Mouse (Mus musculus) erythroid progenitor cell, adult 5-6 weeks (primary cell): ENCODE data around the gene Ydjc. TPM values are rescaled to one million over a fixed set of nuclear protein-coding genes. Genes with fewer than 3 reads are reported as not detected.
A peak's percentile ranks its signal among the peaks of the same experiment; 100 is the strongest.

Source experiments
- ATAC-seq: replicated peaks from 2 replicates; pipeline ENCODE4 v1.8.0; 2016; ENCODE audit warnings: moderate number of reproducible peaks, mild to moderate bottlenecking, moderate TSS enrichment, inconsistent platforms; ENCODE audit not compliant: poor library complexity, low FRiP score, severe bottlenecking
- total RNA-seq, 2 experiments: library from RNA; stranded (forward) in 1 of 2; stranded (reverse) in 1 of 2; fragments of 150-400 nt in 1 of 2; fragments of 186-747, 209-891 nt in 1 of 2; gene quantifications; 2 replicates each; pipeline versions ENCODE4 v1.2.3 to v1.2.4; 2015 to 2017; ENCODE audit warnings: low replicate concordance in 2 of 2

The Ydjc gene
- total RNA-seq, 2 experiments from 2014 or later, result not detected

DNA sequence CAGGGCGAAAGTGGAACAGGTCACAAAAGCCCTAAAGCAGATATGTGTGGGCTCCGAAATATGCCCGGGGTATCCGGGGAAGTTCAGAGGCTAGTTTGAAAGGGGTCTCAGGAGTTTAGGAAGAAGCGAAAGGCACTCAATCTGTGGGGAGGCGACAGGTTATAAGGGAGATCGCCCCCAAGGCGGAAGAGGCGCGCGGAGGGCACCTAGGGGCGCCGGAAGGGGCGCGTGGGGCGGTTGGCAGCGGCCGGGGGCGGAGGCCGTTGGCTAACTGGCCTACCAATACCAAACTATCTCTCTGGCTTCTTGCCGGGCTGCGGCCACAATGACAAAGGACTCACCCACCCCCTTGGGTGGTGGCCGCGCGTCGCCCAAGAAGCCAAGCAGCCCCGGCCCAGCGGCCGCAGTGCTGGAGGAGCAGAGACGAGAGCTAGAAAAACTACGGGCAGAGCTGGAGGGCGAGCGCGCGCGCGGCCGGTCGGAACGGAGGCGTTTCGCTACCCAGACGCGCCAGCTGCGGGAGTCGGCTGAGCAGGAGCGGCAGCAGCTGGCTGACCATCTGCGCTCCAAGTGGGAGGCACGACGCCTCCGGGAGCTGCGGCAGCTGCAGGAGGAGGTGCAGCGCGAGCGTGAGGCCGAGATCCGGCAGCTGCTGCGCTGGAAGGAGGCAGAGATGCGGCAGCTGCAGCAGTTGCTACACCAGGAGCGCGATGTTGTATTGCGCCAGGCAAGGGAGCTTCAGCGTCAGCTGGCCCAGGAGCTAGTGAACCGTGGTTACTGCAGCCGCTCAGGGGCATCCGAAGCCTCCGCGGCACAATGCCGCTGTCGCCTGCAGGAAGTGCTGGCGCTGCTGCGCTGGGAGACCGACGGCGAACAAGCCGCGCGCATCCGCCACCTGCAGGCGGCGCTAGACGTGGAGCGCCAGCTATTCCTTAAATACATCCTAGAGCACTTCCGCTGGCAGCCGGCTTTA is 64.3 kb downstream of the Ydjc start, which contains the start of gene Rimbp3:
Rimbp3 (plus strand) TSS at position 215 of the 973 bp plus-strand sequence.
- ATAC-seq, result peak; percentile 70

DNA sequence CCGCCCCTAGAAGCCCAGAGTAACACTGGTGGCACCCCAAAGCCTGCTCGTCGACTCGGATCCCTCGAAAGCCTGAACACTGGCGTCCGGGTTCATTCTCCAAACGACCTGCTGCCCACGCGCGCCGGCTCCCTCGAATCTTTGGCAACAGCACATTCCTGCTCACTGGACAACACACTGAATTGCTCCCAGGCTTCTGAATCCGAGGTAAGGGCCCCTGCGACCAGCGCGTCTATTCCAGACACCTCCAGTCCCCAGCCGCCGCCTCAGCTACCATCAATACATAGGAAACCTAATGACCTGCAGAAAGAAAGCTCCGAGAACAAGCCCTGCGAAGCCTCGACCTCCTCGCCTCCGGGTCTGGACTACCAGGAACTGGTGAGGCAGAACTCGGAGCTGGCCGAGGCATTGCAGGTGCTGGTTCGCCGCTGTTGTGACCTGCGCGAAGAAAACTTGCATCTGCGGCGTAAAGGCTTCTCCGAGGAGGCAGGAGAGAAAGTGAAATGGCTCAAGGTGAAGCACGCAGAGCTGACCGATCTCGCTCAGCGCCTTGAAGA is 65.1 kb downstream of the Ydjc start:
- ATAC-seq, result no peak

Other genes starting within 250 kb of the Ydjc start
- gene Ppm1f, start 248.2 kb upstream of the Ydjc start, total RNA-seq (2015; ENCODE audit: low replicate concordance), result 1.7 and 1.8 TPM in 2 replicates
- 0.30 and 2.7 TPM in 2 replicates for gene Ppm1f, start 248.2 kb upstream of the Ydjc start, total RNA-seq (2017; ENCODE audit: low replicate concordance)
- gene Mapk1, start 161.2 kb upstream of the Ydjc start, total RNA-seq (2015; ENCODE audit: low replicate concordance), result 81.7 and 109 TPM in 2 replicates
- 113 and 116 TPM in 2 replicates for gene Mapk1, start 161.2 kb upstream of the Ydjc start, total RNA-seq (2017; ENCODE audit: low replicate concordance)
- gene Ypel1, start 74.9 kb upstream of the Ydjc start, total RNA-seq (2015; ENCODE audit: low replicate concordance), result not detected in 2 replicates
- gene Ypel1, start 74.9 kb upstream of the Ydjc start, total RNA-seq (2017; ENCODE audit: low replicate concordance), result not detected in 2 replicates
- gene Ppil2, start 33.4 kb upstream of the Ydjc start, total RNA-seq (2015; ENCODE audit: low replicate concordance), result 41.9 and 43.2 TPM in 2 replicates
- gene Ppil2, start 33.4 kb upstream of the Ydjc start, total RNA-seq (2017; ENCODE audit: low replicate concordance), result 37.7 and 65.6 TPM in 2 replicates
- 5.9 TPM in 1 of 2 replicates, not detected in the other for gene 2610318N02Rik, start 19.5 kb upstream of the Ydjc start, total RNA-seq (2015; ENCODE audit: low replicate concordance)
- 2.7 and 2.9 TPM in 2 replicates for gene 2610318N02Rik, start 19.5 kb upstream of the Ydjc start, total RNA-seq (2017; ENCODE audit: low replicate concordance)
- 18.4 and 25.6 TPM in 2 replicates for gene Sdf2l1, start 12.2 kb upstream of the Ydjc start, total RNA-seq (2015; ENCODE audit: low replicate concordance)
- 7.2 and 15.7 TPM in 2 replicates for gene Sdf2l1, start 12.2 kb upstream of the Ydjc start, total RNA-seq (2017; ENCODE audit: low replicate concordance)
- gene Ccdc116, start 2.6 kb downstream of the Ydjc start, total RNA-seq (2015; ENCODE audit: low replicate concordance), result not detected in 2 replicates
- 0.83 and 0.90 TPM in 2 replicates for gene Ccdc116, start 2.6 kb downstream of the Ydjc start, total RNA-seq (2017; ENCODE audit: low replicate concordance)
- 110 and 161 TPM in 2 replicates for gene Ube2l3, start 58.0 kb downstream of the Ydjc start, total RNA-seq (2015; ENCODE audit: low replicate concordance)
- 31.6 and 40.6 TPM in 2 replicates for gene Ube2l3, start 58.0 kb downstream of the Ydjc start, total RNA-seq (2017; ENCODE audit: low replicate concordance)
- not detected in 2 replicates for gene Rimbp3, start 64.0 kb downstream of the Ydjc start, total RNA-seq (2015; ENCODE audit: low replicate concordance)
- 0.38 TPM in 1 of 2 replicates, not detected in the other for gene Rimbp3, start 64.0 kb downstream of the Ydjc start, total RNA-seq (2017; ENCODE audit: low replicate concordance)
- under 0.01 TPM in 1 of 2 replicates, not detected in the other for gene Hic2, start 89.0 kb downstream of the Ydjc start, total RNA-seq (2015; ENCODE audit: low replicate concordance)
- 0.13 and 0.23 TPM in 2 replicates for gene Hic2, start 89.0 kb downstream of the Ydjc start, total RNA-seq (2017; ENCODE audit: low replicate concordance)
- gene Tmem191c, start 131.5 kb downstream of the Ydjc start, total RNA-seq (2015; ENCODE audit: low replicate concordance), result 4.6 TPM in 1 of 2 replicates, not detected in the other
- not detected in 2 replicates for gene Tmem191c, start 131.5 kb downstream of the Ydjc start, total RNA-seq (2017; ENCODE audit: low replicate concordance)
- gene Serpind1, start 186.8 kb downstream of the Ydjc start, total RNA-seq (2015; ENCODE audit: low replicate concordance), result not detected in 2 replicates
- gene Serpind1, start 186.8 kb downstream of the Ydjc start, total RNA-seq (2017; ENCODE audit: low replicate concordance), result not detected in 2 replicates